Mouse (Mus musculus): Measurements from ENCODE around the gene Fut9. TPM values are rescaled to one million over a fixed set of nuclear protein-coding genes. Genes with fewer than 3 reads are reported as not detected.

Gene Fut9
- total RNA-seq, 2 experiments from 2014 or later, result 0.02 TPM; not detected in 1

DNA sequence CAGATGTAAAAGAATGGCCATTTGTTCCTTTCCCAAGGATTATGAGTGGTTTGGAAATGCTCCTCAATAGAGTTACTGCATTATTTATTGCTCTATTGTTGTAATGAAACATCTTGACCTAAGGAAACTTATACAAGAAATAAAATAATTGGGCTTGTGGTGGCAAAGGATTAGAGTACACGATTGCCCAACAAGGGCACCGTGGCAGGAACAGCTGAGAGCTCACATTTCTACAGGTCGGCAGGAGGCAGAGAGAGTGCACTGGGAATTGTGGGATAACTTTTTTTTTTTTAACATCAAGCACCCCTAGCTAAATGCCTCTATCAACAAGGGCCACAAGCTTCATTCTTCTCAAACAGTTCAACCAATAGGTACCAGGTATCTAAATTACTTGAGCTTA, 148.1 kb downstream of the Fut9 start:
- intact Hi-C loops (cut with DNase I; ENCODE audit: low total_unique reads), result no loop called here
- no peak for DNase-seq

DNA sequence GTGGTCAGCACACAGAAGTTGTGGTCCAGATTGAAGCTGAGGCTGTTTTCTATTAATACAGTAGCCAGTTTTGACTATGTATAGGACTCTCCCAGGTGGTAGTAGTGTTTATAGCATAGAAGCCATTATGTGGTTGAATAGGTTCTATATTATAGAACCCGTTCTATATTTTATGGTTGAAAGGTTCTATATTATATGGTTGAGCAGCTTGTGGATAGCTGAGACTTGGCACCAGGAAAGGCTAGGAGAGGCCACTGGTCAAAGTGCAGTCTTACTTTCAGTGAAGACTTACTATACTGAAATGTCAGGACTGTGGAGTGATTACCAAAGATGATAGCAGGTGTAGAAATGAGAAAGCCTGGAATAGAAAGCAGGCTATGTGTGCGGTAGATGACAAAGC, 151.9 kb downstream of the Fut9 start:
- no peak for DNase-seq
- intact Hi-C loops (cut with DNase I; ENCODE audit: low total_unique reads), result no loop called here

DNA sequence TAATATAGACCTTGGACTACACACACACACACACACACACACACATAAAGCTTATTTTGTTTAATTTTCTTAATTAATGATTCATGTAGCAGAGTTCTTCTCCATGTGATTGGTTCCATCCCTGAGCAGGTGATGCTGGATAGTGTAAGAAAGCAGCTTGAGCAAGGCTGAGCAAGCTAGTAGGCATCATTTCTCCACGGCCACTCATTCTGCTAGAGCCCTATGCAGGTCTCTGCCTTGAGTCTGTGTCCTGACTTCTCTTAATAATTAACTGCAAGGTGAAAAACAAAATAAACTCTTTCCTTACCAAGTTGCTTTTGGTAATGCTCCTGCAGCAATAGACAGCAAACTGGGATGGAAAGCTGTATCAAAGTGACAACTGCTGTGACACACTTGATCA, 152.5 kb downstream of the Fut9 start:
- intact Hi-C loops (cut with DNase I; ENCODE audit: low total_unique reads), result no loop called here
- DNase-seq, result no peak

DNA sequence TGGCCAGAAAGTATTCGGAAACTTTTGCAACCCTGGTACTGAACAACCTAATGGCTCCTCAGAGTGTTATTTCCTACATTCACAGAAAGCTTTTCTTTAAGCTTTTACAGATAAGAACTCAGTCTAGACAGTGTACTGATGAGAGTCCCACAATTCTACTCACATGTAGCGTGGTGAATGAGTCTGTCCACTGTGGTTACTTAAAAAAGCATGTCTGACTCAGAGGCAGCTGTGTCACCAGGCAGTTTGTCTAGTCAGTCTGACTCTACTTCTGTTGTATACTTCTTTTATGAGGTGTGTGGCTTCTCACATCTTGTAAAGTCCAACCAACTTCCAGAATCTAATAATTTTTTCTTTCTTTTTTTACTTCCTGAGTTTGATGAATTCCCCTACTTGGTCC, 154.5 kb downstream of the Fut9 start:
- no peak for DNase-seq
- intact Hi-C loops (cut with DNase I; ENCODE audit: low total_unique reads), result no loop called here

DNA sequence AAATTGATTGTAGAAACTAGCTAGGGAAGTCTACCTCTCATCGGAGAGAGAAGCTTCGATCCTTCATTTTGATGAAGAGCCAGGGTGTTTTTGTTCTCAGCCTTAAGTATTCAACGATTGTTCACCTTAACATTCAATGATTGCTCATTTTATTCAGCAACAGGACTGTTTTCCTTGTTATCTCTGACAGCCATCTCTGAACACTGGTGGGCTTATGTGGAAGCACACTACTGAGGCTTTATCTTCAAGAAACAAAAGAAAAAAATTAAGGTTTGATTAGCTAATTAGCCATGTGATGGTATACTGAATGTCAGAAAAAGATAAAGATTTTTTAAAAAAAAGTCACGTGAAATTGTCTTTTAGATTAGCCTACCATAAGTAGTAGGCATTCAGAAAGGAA, 158.1 kb downstream of the Fut9 start:
- no peak for DNase-seq
- intact Hi-C loops (cut with DNase I; ENCODE audit: low total_unique reads), result no loop called here

DNA sequence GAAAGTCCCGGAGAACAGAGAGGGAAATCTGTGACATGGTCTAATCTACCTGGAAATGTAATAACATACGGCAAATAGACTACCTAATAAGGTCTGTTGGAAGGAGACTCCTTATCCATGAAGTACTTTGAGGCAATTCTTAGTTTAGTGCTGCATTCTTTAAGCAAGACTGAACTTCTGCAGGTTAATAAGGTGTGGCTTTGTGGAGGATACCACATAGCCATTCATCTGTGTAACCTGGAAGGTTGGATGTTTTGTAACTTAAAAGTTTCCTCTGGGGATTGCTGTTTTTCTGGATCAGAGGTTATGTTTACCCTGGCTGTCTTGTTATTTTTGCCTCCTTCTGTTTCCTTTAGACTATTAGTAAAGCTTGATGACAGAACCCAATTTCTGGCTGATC, 166.8 kb downstream of the Fut9 start:
- intact Hi-C loops (cut with DNase I; ENCODE audit: low total_unique reads), result no loop called here
- DNase-seq, result no peak

DNA sequence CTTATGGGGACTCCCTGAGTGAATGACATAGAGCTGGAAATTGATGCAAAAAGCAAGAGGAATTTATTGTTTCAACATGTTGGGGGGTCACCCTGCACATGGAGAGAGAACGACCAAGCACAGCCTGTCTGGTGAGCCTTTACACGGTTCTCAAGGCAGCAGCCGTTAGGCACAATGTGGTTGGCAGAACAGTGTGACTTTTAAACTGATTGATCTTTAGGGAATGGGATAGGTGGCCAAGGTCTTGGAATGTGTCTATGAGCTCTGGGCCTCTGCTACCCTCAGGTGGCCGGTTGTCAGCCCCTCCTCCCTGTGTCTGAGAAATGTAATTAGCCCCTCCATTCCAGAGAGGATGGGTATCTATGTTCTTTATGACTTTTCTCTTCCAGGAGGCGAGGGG, 171.9 kb downstream of the Fut9 start:
- intact Hi-C loops (cut with DNase I; ENCODE audit: low total_unique reads), result no loop called here
- DNase-seq, result no peak

DNA sequence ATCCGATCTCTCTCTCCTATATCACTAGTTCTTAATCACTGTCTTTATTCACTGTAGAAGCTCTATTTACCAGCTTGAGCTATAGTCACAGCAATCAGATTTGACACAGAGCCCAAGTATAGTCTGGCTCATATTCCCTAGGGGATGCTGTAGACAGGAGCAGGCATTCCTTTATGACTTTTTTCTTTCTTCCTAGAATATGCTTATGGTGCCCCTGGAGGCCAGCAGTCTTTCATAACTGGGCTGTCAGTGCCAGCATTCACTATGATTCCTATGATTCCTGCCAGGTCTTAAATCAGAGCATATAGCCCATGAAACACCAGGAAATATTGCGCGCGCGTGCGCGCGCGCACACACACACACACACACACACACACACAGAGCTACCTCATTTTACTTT, 172.6 kb downstream of the Fut9 start:
- DNase-seq, result no peak
- intact Hi-C loops (cut with DNase I; ENCODE audit: low total_unique reads), result no loop called here

DNA sequence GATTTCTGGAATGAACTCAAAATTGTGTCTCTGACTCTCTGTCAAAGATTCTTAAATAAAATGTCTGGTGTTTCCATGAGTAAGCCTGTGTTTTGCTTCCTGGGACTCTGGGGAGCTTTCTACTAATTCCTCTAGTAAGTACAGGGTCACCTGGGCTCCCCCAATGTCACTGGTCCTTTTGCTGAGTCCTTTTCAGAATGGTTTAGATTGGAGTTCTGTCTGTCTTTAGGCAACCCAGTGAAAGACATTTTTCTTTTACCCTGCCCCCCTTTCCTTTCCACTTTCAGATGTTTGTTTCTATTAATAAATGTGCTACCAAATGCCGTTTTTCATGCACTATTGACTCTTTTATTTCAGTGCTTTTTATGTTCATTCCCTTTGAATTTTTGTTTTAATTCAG, 173.0 kb downstream of the Fut9 start:
- DNase-seq, result no peak
- intact Hi-C loops (cut with DNase I; ENCODE audit: low total_unique reads), result no loop called here

DNA sequence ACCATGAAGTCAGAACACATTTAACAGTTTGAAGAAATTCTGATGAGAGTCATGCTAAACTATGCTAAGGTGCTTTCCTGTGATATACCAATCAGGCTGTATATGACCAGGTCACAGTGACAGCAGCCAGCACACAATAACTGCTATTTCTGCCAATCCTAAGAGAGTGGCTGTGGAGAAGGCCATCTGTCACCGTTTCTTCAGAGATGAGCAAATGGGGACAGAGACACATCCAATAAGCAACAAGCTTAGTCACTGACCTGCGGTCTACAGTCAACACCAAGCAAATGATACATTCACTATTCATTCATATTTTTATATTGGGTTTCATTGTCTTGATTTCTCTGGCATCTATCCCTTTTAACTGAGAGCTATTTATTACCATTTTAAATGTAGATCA, 176.9 kb downstream of the Fut9 start:
- no peak for DNase-seq
- intact Hi-C loops (cut with DNase I; ENCODE audit: low total_unique reads), result no loop called here

DNA sequence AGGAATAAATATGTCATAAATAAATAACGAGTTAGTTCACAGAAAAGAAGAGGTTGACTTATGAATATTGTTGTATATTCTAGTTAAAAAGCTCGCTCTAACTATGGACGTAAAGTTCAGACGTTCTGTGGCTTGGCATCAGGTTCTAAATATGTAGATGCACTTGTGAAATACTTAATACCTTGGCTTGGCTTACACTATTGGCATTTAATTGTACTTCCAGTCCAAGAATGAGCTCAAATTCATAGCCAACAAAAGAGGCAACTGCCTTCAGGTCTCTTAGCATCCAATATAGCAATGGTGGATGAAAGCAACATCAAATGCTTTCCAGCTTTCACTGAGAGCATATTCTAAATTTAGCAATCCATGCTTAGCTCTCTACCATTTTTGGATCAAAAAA, 182.7 kb downstream of the Fut9 start:
- intact Hi-C loops (cut with DNase I; ENCODE audit: low total_unique reads), result no loop called here
- no peak for DNase-seq

DNA sequence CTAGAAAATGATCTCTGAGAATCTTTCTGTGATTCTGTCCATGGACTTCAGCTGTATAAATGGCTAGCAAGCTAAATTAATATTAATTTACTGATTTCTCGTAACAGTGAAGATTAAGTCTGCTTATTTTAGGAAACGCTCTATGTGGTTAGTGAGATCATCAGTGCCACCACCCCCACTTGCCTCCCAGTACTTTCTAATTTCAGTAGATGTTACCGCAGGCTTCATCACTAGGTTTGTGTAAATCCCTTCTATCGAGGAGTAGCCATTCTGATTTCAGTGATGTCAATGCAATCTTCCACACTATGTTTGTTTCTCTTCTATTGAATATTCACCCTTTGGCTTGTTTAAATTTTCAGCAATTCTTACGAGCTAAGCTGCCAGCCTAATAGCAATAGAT, 186.6 kb downstream of the Fut9 start:
- DNase-seq, result no peak
- intact Hi-C loops (cut with DNase I; ENCODE audit: low total_unique reads), result no loop called here

DNA sequence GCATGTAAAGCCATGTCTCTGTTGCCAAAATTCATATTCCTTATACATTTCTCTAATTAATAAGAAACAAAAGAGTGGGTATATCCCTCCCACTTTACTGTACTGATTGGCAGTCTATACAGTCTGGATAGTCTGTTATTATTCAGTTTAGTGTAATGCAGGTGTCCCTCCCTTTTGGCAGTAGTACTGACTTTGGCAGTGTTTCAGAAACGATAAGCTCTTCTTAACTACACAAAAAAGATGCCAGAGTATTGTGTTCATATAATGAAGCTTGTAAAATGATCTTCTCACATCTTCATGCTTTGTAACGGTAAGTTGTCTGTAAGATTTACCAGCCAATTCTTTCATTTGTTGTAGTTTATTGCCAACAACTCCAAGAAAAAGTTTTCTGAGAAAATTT, 189.6 kb downstream of the Fut9 start:
- DNase-seq, result no peak
- intact Hi-C loops (cut with DNase I; ENCODE audit: low total_unique reads), result no loop called here

DNA sequence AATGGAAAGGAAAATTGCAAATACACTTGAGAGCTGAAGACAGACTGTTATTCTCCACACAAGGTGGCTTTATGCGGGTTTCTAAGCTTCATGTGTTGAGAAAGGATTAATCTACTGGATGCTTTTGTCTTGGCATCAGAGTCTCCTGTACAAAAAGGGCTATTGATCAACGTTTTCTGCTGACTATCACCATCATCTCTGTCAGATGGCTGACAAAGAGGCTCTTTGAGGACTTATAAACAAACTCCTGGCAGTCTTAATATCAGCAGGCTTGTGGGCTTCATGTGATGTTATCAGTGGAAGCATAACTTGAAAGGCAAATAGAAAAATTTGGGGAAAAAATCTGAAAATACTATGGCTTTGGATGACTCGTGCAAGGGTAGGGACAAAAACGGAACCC, 206.8 kb downstream of the Fut9 start:
- no peak for DNase-seq
- intact Hi-C loops (cut with DNase I; ENCODE audit: low total_unique reads), result no loop called here

Data from gastrocnemius, postnatal 14 days (tissue).